Mouse (Mus musculus) limb, embryonic 15.5 days (tissue): Measurements from ENCODE around the gene Tm7sf3. TPM values are rescaled to one million over a fixed set of nuclear protein-coding genes. Genes with fewer than 3 reads are reported as not detected.

Source experiments
- polyA plus RNA-seq: library from polyadenylated mRNA; unstranded; fragments of >200 nt; fragmentation: Nextera tagmentation; extraction: Ambion mirVana; gene quantifications from 2 replicates; pipeline ENCODE4 v1.2.1, GENCODE M21; 2015

Gene Tm7sf3
- polyA plus RNA-seq, 1 experiment from 2014 or later: 48.2 TPM

Other genes with a start within 250 kb of the Tm7sf3 start
- gene Itpr2, start 140.6 kb downstream of the Tm7sf3 start, polyA plus RNA-seq: 14.6 and 18.4 TPM in 2 replicates
- gene Fgfr1op2, start 65.6 kb downstream of the Tm7sf3 start, polyA plus RNA-seq: 98.3 and 99.6 TPM in 2 replicates
- 54.2 and 62.9 TPM in 2 replicates for gene Ints13, start 65.0 kb downstream of the Tm7sf3 start, polyA plus RNA-seq
- 132 and 142 TPM in 2 replicates for gene Med21, start 277 bp downstream of the Tm7sf3 start, polyA plus RNA-seq
- gene Stk38l, start 82.2 kb upstream of the Tm7sf3 start, polyA plus RNA-seq: 17.3 and 17.4 TPM in 2 replicates
- gene Arntl2, start 153.2 kb upstream of the Tm7sf3 start, polyA plus RNA-seq: 7.9 and 8.5 TPM in 2 replicates
- gene Smco2, start 207.3 kb upstream of the Tm7sf3 start, polyA plus RNA-seq: not detected in 2 replicates
- 60.8 and 63.5 TPM in 2 replicates for gene Ppfibp1, start 245.7 kb upstream of the Tm7sf3 start, polyA plus RNA-seq